8 mouse cellular contexts compared by ENCODE assay signal in the genomic region with DNA sequence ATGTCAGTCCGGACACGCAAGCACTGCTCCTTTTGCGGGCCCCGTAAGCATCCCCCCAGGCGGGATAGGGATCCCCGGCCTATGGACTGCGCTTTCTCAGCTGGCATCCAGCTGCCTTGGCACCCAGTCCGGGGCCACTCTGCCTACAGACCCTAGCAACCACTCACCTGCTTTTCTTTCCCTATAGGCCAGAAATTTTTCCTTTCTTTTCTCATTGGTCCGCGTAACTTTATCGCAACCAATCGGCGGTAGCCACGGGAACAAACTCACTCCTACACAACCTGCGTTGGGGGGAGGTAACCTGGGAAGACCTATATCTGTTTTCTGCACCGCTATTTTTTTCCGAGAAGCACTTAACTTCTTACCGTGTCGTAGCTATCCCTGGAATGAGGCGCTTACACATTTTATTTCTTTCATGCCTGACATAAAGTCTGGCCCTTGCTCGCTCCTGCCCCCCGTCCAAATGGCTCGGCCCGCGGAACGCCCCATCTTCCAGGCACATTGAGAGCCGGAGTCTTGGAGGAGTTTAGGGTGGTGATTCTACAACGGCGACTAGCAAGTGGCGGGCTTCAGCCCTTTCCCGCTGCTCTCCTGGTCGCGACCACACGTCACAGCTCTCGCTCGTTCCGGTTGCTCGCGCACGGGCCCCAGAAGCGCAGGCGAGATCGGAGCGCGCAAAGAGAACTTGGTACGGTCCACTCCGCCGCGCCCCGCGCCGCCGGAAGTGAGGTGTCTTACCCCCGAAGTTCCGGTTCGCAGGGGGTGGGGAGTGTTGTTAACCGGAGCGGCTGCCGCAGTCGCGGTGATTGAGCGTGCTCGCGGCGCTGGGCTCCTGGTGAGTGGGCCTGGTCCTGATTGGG. TPM values are rescaled to one million over a fixed set of nuclear protein-coding genes. Genes with fewer than 3 reads are reported as not detected.
A peak's percentile ranks its signal among the peaks of the same experiment; 100 is the strongest.
DNase-seq lines count a peak whose midpoint lies in the region; ATAC-seq lines count a peak whose summit lies in the region.

A gene (plus strand): TSS at position 283 of the 860 bp plus-strand sequence.

- H3K4me1 ChIP-seq in hindbrain, embryonic 13.5 days (replicated peaks) = peaks cover 38% of the 10 kb centered on the region

- no peaks in the 10 kb centered on the region for H3K27me3 ChIP-seq in hindbrain, embryonic 13.5 days

- H3K9me3 ChIP-seq in hindbrain, embryonic 13.5 days = no peaks in the 10 kb centered on the region

- WGBS in hindbrain, embryonic 13.5 days = under 1% methylated on average over 65 of the region's 65 CpGs

- peaks cover 34% of the 10 kb centered on the region for H3K36me3 ChIP-seq in hindbrain, embryonic 13.5 days

- ATAC-seq in hindbrain, embryonic 13.5 days (ENCODE audit: low FRiP score) = peak; percentile 96

- H3K27ac ChIP-seq in hindbrain, embryonic 13.5 days = peak within 1 kb of the TSS; percentile 99

- H3K4me2 ChIP-seq in hindbrain, embryonic 13.5 days = peak within 1 kb of the TSS; percentile 99

- peak within 1 kb of the TSS; percentile 91 for H3K9ac ChIP-seq in hindbrain, embryonic 13.5 days

- peak; percentile 95 for DNase-seq in NIH3T3 (ENCODE audit: low read depth)
- peak; percentile 93 to 94 for DNase-seq in cerebellum, postnatal 14 days
- peak; percentile 88 to 91 for DNase-seq in frontal cortex, postnatal 14 days (ENCODE audit: low spot score in 2 of 2)
- peak; percentile 79 to 85 for DNase-seq in layer of hippocampus, postnatal 25 days (ENCODE audit: extremely low spot score in 1 of 2, low spot score in 1 of 2)
- peak; percentile 96 for DNase-seq in lung, postnatal 25 days (ENCODE audit: low spot score)
- peak; percentile 94 for DNase-seq in retina, embryonic 14.5 days (ENCODE audit: low spot score)
- DNase-seq in thymus, postnatal 4 days = peak; percentile 91

- H3K4me3 ChIP-seq in hindbrain, embryonic 13.5 days = peak within 1 kb of the TSS; percentile 88

RNA-seq across cellular contexts. Expression of the gene that starts here (rescaled TPM):
- 30.6 and 33.0 TPM in 2 replicates for polyA plus RNA-seq in hindbrain, embryonic 13.5 days (2015; fragmentation: Nextera tagmentation; extraction: Ambion mirVana)
- 10 to 100 TPM; 41.8 to 45.7 TPM for total RNA-seq in layer of hippocampus, postnatal 25 days (2021)

Comparison
In these comparisons a context has a peak if more than half of its experiments do, and no peak if none do; other contexts are left out.
1. Peak in every context shown above with its lines: DNase-seq, ATAC-seq, H3K4me3 ChIP-seq and H3K27ac ChIP-seq.